Mouse (Mus musculus) layer of hippocampus, postnatal 14 days (tissue): Measurements from ENCODE around the gene Ephb1. TPM values are rescaled to one million over a fixed set of nuclear protein-coding genes. Genes with fewer than 3 reads are reported as not detected.

Experiments
- DNase-seq, 2 experiments: peaks; one replicate each; pipeline ENCODE4 v3.0.0; 2021 to 2022; ENCODE audit warnings: low spot score in 2 of 2, mixed read lengths in 1 of 2
- total RNA-seq, 2 experiments: library from RNA; stranded (reverse); gene quantifications; 2 replicates each; pipeline ENCODE4 v1.2.3; 2021

Ephb1 gene
- total RNA-seq, 2 experiments from 2014 or later, result 46.2 to 48.5 TPM

DNA sequence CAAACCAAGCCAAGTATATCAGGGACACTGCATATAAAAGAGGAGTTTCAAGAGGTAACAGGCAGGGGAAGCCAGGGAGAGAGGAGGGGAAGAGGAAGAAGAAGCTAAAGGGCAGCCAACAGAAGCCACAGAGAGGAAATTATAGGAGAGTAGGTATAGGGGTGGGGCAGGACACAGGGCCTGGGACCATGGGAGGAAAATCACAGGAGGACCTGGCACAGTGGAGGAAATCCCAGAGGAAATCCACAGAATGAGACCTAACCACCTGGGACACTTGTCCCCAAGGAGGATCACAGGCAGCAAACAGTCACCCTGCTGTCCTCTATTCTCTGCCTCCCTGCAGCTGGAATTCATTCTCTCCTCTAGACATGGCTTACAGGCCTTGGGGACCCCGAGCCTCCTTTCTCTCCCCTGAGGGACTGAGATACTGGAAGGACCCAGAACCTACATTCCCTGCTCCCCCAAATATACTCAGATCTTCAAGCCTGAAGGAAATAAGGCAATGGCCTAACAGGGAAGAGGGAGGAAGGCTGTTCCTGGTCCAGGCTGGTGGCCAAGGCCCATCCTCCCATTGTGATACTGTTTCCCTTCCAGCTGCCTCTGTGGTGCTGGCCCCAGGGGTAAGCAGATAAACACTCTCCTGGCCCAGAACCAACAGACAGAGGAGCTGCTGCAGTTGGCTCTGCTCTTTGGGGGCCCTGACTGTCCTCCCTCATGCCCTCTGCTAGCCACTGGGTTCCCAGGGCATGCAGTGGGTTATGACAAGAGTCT lies 47.7 kb downstream of the Ephb1 start:
- no peak for DNase-seq

GRCm38 (mm10) chr9:102305432-102306100 lies 48.9 kb downstream of the Ephb1 start:
- no peak for DNase-seq

DNA sequence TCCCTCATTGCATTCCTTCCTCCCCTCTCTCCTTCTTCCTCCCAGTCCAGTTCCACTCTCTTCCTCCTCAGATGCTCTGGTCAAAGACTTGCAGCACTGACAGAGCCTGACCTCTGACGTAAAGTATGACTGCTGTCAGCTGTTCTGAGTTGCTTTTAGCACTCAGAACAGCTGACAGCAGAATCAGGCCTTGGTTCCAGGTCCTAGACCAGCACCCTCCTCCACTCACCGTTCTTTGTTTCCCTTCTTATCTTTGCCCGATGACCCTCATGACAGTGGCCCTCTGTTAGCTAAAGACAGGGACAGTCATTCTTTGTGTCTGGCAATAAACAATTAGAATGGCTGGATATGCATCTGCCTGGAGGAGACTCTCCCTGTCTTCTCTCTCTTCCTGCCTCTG lies 49.7 kb downstream of the Ephb1 start:
- DNase-seq, result no peak

DNA sequence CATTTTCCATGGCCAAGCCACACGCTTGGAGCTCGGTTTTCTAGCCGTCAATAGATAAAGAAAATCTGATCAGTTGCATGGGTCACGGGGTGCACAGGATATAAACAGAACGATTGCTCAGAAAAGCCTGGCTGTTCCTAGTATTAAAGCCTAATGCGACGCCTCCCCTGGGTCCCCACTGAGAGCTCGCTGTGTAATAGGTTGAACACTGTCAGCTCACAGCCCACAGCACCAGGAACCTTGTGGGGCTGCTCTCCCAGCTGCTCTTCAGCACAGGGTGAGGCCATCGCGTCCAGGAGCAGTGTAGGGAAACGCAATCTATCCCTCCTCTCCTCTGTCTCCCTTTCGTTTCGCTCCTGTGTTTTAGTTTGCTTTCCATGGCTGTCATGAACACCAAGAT lies 50.6 kb downstream of the Ephb1 start:
- DNase-seq, result no peak

- DNase-seq, result no peak
These were observed 53.5 kb downstream of the Ephb1 start for GRCm38 (mm10) chr9:102300985-102301384.

GRCm38 (mm10) chr9:102298741-102299140 lies 55.8 kb downstream of the Ephb1 start:
- no peak for DNase-seq

DNA sequence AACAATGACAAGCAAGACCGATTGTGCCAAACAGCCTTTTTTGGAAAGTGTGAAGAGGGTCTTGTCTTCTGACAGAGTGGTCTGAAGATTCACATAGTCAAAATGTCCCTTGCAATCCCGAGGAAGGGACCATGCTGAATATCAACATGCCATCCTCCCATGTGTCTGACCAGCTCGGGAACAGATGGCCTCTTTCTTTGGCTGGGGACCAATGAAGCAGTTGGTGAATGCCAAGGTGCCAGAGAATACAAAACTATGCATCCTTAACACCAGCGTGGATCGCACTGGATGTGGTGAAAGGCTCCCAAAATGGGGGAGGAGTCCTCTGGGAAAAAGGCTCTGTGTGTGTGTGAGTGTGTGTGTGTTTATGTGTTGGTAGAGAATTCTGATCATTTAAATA lies 56.5 kb downstream of the Ephb1 start:
- peak in 1 of 2 experiments; percentile 48 for DNase-seq

DNA sequence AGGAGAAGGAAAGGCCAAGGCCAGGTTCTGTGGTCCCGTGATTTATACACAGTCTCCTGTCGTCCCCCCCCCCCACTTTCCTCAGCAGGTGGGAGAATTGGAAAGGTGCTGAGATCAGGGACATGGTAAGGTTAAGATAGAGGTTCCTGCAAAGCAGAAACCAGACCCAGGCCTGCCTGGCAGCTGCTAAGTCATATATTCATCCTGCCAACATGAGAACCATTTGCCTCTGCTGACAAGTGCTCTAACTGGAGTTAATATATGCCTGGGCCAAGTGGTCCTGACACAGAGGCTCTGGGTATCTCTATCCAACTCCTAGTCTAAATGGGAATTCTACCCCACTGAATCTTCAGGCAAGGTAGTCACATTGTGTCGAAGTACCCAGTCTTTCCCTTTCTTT lies 57.3 kb downstream of the Ephb1 start:
- DNase-seq, result no peak

DNA sequence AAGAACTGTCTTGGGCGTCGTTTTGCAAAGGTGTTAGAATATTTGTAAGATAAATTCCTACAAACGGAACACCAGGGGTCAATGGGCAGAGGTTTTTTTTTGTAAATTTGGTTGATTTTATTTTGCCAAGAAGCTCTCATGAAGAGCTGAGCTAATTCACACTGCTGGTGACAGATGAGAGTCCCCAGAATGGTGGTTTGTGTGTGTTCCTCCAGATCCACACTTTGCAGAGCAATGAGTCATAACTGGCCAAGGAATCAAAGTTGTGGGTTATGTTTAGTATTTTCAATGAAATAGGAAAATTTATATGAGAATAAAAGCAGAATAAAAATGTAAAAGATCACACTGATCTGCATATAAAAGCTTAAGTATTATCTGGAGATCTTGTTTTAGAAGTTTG lies 60.9 kb downstream of the Ephb1 start:
- DNase-seq, result no peak

DNA sequence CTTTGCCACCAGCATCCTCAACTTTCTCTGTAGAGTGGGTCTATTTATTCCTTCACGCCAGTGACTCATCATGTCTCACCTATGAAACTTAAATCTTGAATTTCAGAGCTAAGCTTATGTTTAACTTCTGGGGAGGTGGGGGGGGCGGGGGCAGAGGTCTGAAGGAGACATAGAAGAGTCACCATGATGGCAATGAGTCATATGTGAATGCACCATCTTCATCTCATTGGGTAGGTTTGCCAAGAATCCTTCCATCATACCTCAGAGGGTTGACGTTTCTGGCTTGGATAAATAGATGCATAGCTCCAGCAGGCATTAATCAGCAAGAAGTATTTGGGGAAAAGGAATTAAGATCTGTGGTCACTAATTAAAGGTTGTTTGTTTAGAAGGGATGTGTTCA lies 63.3 kb downstream of the Ephb1 start:
- no peak for DNase-seq

DNA sequence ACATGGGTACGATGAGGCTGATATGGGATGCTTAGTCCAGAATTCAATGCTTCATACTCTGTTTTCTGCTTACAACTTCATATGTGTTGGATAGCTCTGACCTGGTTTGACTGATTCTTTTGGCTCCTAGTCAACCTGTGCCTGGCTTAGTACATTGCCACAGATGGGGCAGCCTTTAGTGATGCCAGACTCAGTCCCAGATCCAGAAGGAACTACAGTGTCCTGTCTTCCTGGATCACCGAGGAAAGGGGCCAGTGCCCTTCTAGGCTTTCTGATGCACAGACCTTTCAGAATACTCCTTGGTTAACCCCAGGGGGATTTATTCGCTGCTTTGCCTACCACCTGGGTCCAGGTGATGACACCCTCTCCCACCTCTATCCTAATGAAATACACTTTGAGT lies 66.1 kb downstream of the Ephb1 start:
- peak in 1 of 2 experiments; percentile 30 for DNase-seq

DNA sequence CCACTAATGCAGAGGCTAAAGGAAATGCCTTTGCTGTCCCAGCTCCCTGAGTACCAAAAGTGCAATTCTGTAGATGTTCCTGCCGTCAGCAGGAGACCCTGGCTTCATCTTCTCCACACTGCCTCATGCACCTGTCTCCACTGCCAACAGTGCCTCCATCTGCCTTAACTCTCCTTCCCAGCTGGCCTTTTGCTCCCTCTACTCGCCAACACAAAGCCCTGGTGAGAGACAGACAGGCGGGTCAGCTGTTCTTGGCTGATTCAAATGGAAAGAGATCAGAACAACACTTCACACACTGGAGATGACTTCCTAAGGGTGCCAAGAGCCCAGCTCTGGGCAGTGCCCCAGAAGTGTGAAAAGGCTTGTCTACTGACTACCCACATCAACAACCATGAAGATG lies 78.6 kb downstream of the Ephb1 start:
- peak in 1 of 2 experiments; percentile 29 for DNase-seq

DNA sequence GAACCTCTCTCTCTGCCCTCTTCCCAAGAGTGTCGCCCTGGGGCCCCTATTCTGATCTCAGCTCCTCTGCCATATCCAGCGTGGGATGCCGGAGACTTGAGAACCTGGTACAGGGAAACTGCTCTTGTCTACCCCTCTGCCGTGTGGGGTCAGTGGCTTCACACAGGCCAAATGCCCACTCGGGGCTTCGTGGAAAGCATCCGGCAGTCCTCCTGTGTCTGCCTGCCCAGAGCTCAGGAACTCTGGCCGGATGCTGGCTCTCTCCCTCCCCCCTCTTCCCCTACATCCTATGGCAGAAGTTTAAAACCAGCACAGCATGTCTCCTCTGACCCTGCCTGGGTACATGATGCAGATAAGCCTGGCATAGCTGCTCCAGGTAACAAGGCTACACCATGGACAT lies 80.5 kb downstream of the Ephb1 start:
- no peak for DNase-seq

- no peak for DNase-seq
These were observed 81.1 kb downstream of the Ephb1 start for GRCm38 (mm10) chr9:102273469-102273808.

DNA sequence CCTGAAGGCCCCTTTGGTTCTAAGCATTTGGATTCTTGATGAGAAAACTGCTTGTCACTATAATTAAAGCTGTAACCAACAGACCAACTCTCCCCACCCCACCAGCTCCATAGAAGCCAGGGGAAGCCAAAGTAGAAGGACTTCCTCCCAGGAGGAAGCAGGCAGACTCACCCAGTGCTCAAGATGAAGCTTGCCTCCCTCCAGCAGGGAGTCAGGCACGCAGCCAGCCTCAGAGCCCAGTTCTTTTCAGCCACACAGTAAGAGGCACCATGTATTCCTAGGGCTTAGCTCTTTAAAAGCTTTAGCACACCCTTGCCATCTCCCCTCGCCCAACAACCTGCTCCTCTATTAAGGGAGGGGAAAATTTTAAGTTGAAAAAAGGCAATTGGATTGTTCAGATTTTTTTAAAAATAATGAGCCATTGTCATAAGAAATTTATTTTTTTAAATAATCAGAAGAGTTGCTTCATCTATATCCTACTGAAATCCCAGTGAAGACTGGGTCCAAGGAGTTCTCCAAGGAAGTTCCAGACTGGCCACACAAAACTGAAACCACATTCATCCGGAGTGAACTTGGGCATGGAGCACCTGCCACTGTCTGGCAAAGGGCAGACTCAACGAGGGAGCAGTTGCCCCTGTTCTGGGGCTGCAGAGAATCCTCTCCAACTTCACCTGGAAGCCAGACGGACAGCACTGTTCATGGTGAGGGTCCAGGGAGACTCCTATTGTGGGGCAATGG lies 81.6 kb downstream of the Ephb1 start:
- no peak for DNase-seq

GRCm38 (mm10) chr9:102270496-102270895 lies 84.0 kb downstream of the Ephb1 start:
- peak in 1 of 2 experiments; percentile 67 for DNase-seq

GRCm38 (mm10) chr9:102267311-102268027 lies 87.0 kb downstream of the Ephb1 start:
- DNase-seq, result no peak

DNA sequence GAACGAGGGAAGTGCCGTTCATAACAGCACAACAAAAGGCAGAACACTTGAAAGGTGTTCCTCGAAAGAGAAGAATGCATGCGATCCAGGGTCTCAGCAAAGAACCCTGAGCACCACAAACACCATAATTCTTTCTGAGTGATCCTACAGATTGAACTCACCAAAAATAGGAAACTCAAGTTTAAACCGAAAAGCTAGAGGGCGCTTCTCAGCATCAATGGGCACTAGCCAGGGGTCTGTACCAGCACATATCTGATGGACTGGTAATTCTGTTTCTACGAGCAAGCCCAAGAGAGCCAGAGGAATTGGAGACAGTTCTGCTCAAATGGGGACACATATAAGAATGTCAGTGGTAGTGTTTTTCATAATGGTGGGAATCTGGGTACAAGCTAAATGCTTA lies 90.7 kb downstream of the Ephb1 start:
- DNase-seq, result no peak

DNA sequence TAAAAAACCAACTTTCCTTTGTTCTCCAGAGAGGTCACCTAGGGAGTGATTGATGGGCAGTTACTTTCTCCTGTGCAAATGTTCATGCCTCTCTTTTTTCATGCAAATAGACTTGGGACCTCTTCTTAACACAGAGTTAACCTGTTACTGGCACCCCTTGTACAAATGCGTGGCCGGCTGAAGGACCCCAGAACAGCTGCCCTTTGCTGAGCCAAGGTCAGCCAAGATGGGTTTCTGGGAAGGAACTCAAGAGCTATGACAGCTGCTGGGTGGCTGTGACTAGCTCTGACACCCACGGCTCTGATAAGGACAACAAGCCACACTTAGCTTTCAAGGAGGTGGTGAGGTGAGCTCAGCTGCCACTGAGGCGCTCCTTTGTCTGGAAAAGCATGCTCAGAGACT lies 92.4 kb downstream of the Ephb1 start:
- no peak for DNase-seq

- no peak for DNase-seq
These were observed 93.0 kb downstream of the Ephb1 start for GRCm38 (mm10) chr9:102261511-102261910.

DNA sequence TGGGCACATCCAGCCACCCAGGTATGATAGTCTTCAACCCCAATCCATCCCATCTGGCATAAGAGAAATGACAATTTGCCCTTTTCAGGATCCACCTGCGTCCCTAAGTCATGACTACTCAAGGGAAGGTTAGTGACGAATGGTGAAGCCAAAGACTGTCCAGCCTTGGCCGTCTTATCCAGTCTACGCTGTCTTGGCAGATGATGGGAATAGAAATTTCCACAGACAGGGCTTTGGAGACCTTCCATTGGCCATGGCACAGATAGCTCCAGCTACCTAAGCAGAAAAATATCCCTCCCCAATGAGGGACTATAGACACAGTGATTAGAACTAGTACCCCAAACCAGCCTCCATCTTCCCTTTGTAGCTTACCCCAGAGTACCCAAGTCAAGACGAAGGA lies 98.1 kb downstream of the Ephb1 start:
- DNase-seq, result no peak

GRCm38 (mm10) chr9:102255803-102256202 lies 98.7 kb downstream of the Ephb1 start:
- peak; percentile 50 to 77 for DNase-seq
